Mouse (Mus musculus): ENCODE results near the gene Myzap. TPM values are rescaled to one million over a fixed set of nuclear protein-coding genes. Genes with fewer than 3 reads are reported as not detected.

The Myzap gene
- polyA plus RNA-seq, 1 experiment = 2.7 TPM

- Histone ChIP-seq H3K36me3 (ENCODE audit: control insufficient read depth, insufficient read depth, low read length, poor library complexity, severe bottlenecking) (no peaks in the 10 kb centered on the region), H3K9me3 (replicated peaks; ENCODE audit: control insufficient read depth, insufficient read depth, low read length, poor library complexity, severe bottlenecking) (no peaks in the 10 kb centered on the region; the same call in 1 of the 2 replicates), H3K27me3 (ENCODE audit: control insufficient read depth, insufficient read depth, low read length, poor library complexity, severe bottlenecking) (no peaks in the 10 kb centered on the region), H3K27ac (ENCODE audit: insufficient read depth, low read length) (no peak overlapping the region), H3K9ac (ENCODE audit: low read depth, poor library complexity, severe bottlenecking) (no peak overlapping the region), H3K4me1 (ENCODE audit: control insufficient read depth, insufficient read depth, low read length) (no peaks in the 10 kb centered on the region), H3K4me3 (ENCODE audit: low read depth, low read length) (no peak overlapping the region)
- TF ChIP-seq CTCF (IDR thresholded peaks at IDR 0.05; ENCODE audit: low read depth, low read length) (no peak), POLR2A (IDR thresholded peaks at IDR 0.05; ENCODE audit: insufficient read depth, low read length) (no peak), EP300 (IDR thresholded peaks at IDR 0.05; ENCODE audit: insufficient read depth, low read depth, low read length) (no peak)
These were observed 47.3 kb downstream of the Myzap start for GRCm38 (mm10) chr9:71544831-71545230.

GRCm38 (mm10) chr9:71543443-71544222 is 48.5 kb downstream of the Myzap start:
- no peak overlapping the region for H3K9ac ChIP-seq (ENCODE audit: low read depth, poor library complexity, severe bottlenecking)
- H3K36me3 ChIP-seq (ENCODE audit: control insufficient read depth, insufficient read depth, low read length, poor library complexity, severe bottlenecking) = no peaks in the 10 kb centered on the region
- no peaks in the 10 kb centered on the region; the same call in 1 of the 2 replicates for H3K9me3 ChIP-seq (replicated peaks; ENCODE audit: control insufficient read depth, insufficient read depth, low read length, poor library complexity, severe bottlenecking)
- no peak overlapping the region for H3K27ac ChIP-seq (ENCODE audit: insufficient read depth, low read length)
- no peak overlapping the region; the same call in 1 of the 2 replicates for H3K4me3 ChIP-seq (ENCODE audit: low read depth, low read length)
- H3K4me1 ChIP-seq (ENCODE audit: control insufficient read depth, insufficient read depth, low read length) = no peaks in the 10 kb centered on the region
- TF ChIP-seq CTCF (IDR thresholded peaks at IDR 0.05; ENCODE audit: low read depth, low read length) (peak; percentile 71), POLR2A (IDR thresholded peaks at IDR 0.05; ENCODE audit: insufficient read depth, low read length) (no peak)
- no peaks in the 10 kb centered on the region for H3K27me3 ChIP-seq (ENCODE audit: control insufficient read depth, insufficient read depth, low read length, poor library complexity, severe bottlenecking)

- TF ChIP-seq EP300 (IDR thresholded peaks at IDR 0.05; ENCODE audit: insufficient read depth, low read depth, low read length) (no peak), CTCF (IDR thresholded peaks at IDR 0.05; ENCODE audit: low read depth, low read length) (no peak), POLR2A (IDR thresholded peaks at IDR 0.05; ENCODE audit: insufficient read depth, low read length) (no peak)
- Histone ChIP-seq H3K9ac (ENCODE audit: low read depth, poor library complexity, severe bottlenecking) (no peak overlapping the region), H3K4me3 (ENCODE audit: low read depth, low read length) (no peak overlapping the region), H3K27ac (ENCODE audit: insufficient read depth, low read length) (no peak overlapping the region), H3K27me3 (ENCODE audit: control insufficient read depth, insufficient read depth, low read length, poor library complexity, severe bottlenecking) (no peaks in the 10 kb centered on the region), H3K4me1 (ENCODE audit: control insufficient read depth, insufficient read depth, low read length) (no peaks in the 10 kb centered on the region), H3K36me3 (ENCODE audit: control insufficient read depth, insufficient read depth, low read length, poor library complexity, severe bottlenecking) (no peaks in the 10 kb centered on the region), H3K9me3 (replicated peaks; ENCODE audit: control insufficient read depth, insufficient read depth, low read length, poor library complexity, severe bottlenecking) (no peaks in the 10 kb centered on the region; the same call in 1 of the 2 replicates)
These were observed 49.9 kb downstream of the Myzap start for GRCm38 (mm10) chr9:71542292-71542691.

GRCm38 (mm10) chr9:71540739-71541138 is 51.4 kb downstream of the Myzap start:
- Histone ChIP-seq H3K36me3 (ENCODE audit: control insufficient read depth, insufficient read depth, low read length, poor library complexity, severe bottlenecking) (no peaks in the 10 kb centered on the region), H3K4me3 (ENCODE audit: low read depth, low read length) (no peak overlapping the region), H3K27me3 (ENCODE audit: control insufficient read depth, insufficient read depth, low read length, poor library complexity, severe bottlenecking) (no peaks in the 10 kb centered on the region), H3K9ac (ENCODE audit: low read depth, poor library complexity, severe bottlenecking) (no peak overlapping the region), H3K27ac (ENCODE audit: insufficient read depth, low read length) (no peak overlapping the region), H3K4me1 (ENCODE audit: control insufficient read depth, insufficient read depth, low read length) (no peaks in the 10 kb centered on the region), H3K9me3 (replicated peaks; ENCODE audit: control insufficient read depth, insufficient read depth, low read length, poor library complexity, severe bottlenecking) (no peaks in the 10 kb centered on the region; the same call in 1 of the 2 replicates)
- TF ChIP-seq EP300 (IDR thresholded peaks at IDR 0.05; ENCODE audit: insufficient read depth, low read depth, low read length) (no peak), POLR2A (IDR thresholded peaks at IDR 0.05; ENCODE audit: insufficient read depth, low read length) (no peak), CTCF (IDR thresholded peaks at IDR 0.05; ENCODE audit: low read depth, low read length) (no peak)

- no peaks in the 10 kb centered on the region for H3K9me3 ChIP-seq (replicated peaks; ENCODE audit: control insufficient read depth, insufficient read depth, low read length, poor library complexity, severe bottlenecking)
These were observed 56.4 kb downstream of the Myzap start for GRCm38 (mm10) chr9:71535730-71536129.

GRCm38 (mm10) chr9:71535036-71535435 is 57.1 kb downstream of the Myzap start:
- Histone ChIP-seq H3K9ac (ENCODE audit: low read depth, poor library complexity, severe bottlenecking) (no peak overlapping the region), H3K4me1 (ENCODE audit: control insufficient read depth, insufficient read depth, low read length) (no peaks in the 10 kb centered on the region), H3K36me3 (ENCODE audit: control insufficient read depth, insufficient read depth, low read length, poor library complexity, severe bottlenecking) (no peaks in the 10 kb centered on the region), H3K4me3 (ENCODE audit: low read depth, low read length) (no peak overlapping the region), H3K27ac (ENCODE audit: insufficient read depth, low read length) (no peak overlapping the region), H3K9me3 (replicated peaks; ENCODE audit: control insufficient read depth, insufficient read depth, low read length, poor library complexity, severe bottlenecking) (no peaks in the 10 kb centered on the region), H3K27me3 (ENCODE audit: control insufficient read depth, insufficient read depth, low read length, poor library complexity, severe bottlenecking) (no peaks in the 10 kb centered on the region)
- TF ChIP-seq POLR2A (IDR thresholded peaks at IDR 0.05; ENCODE audit: insufficient read depth, low read length) (no peak), CTCF (IDR thresholded peaks at IDR 0.05; ENCODE audit: low read depth, low read length) (no peak), EP300 (IDR thresholded peaks at IDR 0.05; ENCODE audit: insufficient read depth, low read depth, low read length) (no peak)

More at GRCm38 (mm10) chr9:71535730-71536129, 56.4 kb downstream of the Myzap start:
- no peaks in the 10 kb centered on the region for H3K36me3 ChIP-seq (ENCODE audit: control insufficient read depth, insufficient read depth, low read length, poor library complexity, severe bottlenecking)
- no peak overlapping the region for H3K4me3 ChIP-seq (ENCODE audit: low read depth, low read length)
- no peak overlapping the region for H3K27ac ChIP-seq (ENCODE audit: insufficient read depth, low read length)
- H3K4me1 ChIP-seq (ENCODE audit: control insufficient read depth, insufficient read depth, low read length) = no peaks in the 10 kb centered on the region
- no peak overlapping the region for H3K9ac ChIP-seq (ENCODE audit: low read depth, poor library complexity, severe bottlenecking)
- H3K27me3 ChIP-seq (ENCODE audit: control insufficient read depth, insufficient read depth, low read length, poor library complexity, severe bottlenecking) = no peaks in the 10 kb centered on the region
- no peak for TF ChIP-seq CTCF (IDR thresholded peaks at IDR 0.05; ENCODE audit: low read depth, low read length)
